Mouse (Mus musculus) embryonic facial prominence, embryonic 13.5 days (tissue): ENCODE measurements at regions not wholly inside any gene's neighbourhood (a gene's known extent, or its start where the extent isn't known, plus 50 kb on each side); places are given as distances from the start of the nearest gene placed in this dataset.

Source experiments
- ATAC-seq: fragments of 200-750 bp; cut with Nextera tagmentation; 2 replicates; pipeline ENCODE4 v1.8.0; 2017; ENCODE audit warnings: low read depth; ENCODE audit not compliant: insufficient number of reproducible peaks, insufficient read depth, low FRiP score, low TSS enrichment
- H3K27ac ChIP-seq: fragments of 300-500 bp; sonication (generic); 2 replicates; pipeline ENCODE4 v1.5.1; 2015; ENCODE audit warnings: moderate library complexity, mild to moderate bottlenecking, inconsistent platforms
- H3K27me3 ChIP-seq: fragments of 300-500 bp; sonication (generic); 2 replicates; pipeline ENCODE4 v1.6.1; 2015; ENCODE audit warnings: mild to moderate bottlenecking, inconsistent platforms
- H3K36me3 ChIP-seq: fragments of 300-500 bp; sonication (generic); 2 replicates; pipeline ENCODE4 v1.6.1; 2015; ENCODE audit warnings: mild to moderate bottlenecking, inconsistent platforms
- H3K4me1 ChIP-seq: fragments of 300-500 bp; sonication (generic); 2 replicates; pipeline ENCODE4 v1.6.1; 2015; ENCODE audit warnings: inconsistent platforms
- H3K4me2 ChIP-seq: fragments of 300-500 bp; sonication (generic); 2 replicates; pipeline ENCODE4 v1.6.1; 2015; ENCODE audit warnings: moderate library complexity, mild to moderate bottlenecking, inconsistent platforms
- H3K4me3 ChIP-seq: fragments of 300-500 bp; sonication (generic); 2 replicates; pipeline ENCODE4 v1.5.1; 2015; ENCODE audit warnings: mild to moderate bottlenecking, inconsistent platforms
- H3K9ac ChIP-seq: fragments of 300-500 bp; sonication (generic); 2 replicates; pipeline ENCODE4 v1.6.1; 2015; ENCODE audit warnings: mild to moderate bottlenecking, inconsistent platforms
- H3K9me3 ChIP-seq: fragments of 300-500 bp; sonication (generic); 2 replicates; pipeline ENCODE4 v1.6.1; 2016; ENCODE audit warnings: inconsistent platforms
- WGBS: fragments of 180-500 bp; shearing (Covaris S2); methylation state at CpG from one replicate; pipeline ENCODE4 v1.1.7; 2015; ENCODE audit warnings: mixed read lengths; 5-methylcytosine and 5-hydroxymethylcytosine counted together

- 79% methylated on average over 4 of the region's 4 CpGs for WGBS
- Histone ChIP-seq H3K9me3 (no peaks in the 10 kb centered on the region), H3K36me3 (no peaks in the 10 kb centered on the region), H3K4me1 (no peaks in the 10 kb centered on the region), H3K4me3 (no peak overlapping the region), H3K4me2 (no peak overlapping the region), H3K27ac (no peak overlapping the region), H3K9ac (no peak overlapping the region), H3K27me3 (no peaks in the 10 kb centered on the region)
- ATAC-seq = no peak
Observed at GRCm38 (mm10) chr14:76714727-76715126, 158.0 kb upstream of the Serp2 start.

- WGBS = 53% methylated on average over 7 of the region's 7 CpGs
- no peak overlapping the region for H3K27ac ChIP-seq
- ATAC-seq = no peak
Observed at GRCm38 (mm10) chr14:76713946-76714345, 157.3 kb upstream of the Serp2 start.

DNA sequence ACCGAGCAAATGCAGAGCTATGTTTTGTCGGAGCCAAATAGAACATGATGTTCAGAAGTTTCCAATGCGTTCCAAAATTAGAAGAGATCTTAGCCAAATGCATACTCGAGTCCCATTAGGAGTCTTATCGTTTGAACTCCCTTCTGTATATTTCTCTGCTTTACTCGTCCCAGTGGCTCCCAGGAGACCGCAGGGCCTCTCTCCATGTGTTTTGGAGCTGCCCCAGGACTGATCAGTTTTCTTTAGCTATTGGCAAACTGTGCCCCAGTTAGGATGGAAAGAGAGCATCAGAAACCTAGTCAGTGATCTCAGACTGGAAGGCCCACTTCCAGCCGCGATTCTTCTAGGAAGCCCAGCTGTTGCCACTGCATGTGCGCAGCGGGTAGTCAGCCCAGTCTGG lies 152.0 kb upstream of the Serp2 start:
- no peak overlapping the region for H3K9ac ChIP-seq
- ATAC-seq = no peak
- no peak overlapping the region for H3K4me3 ChIP-seq
- WGBS = 73% methylated on average over 11 of the region's 11 CpGs
- H3K27me3 ChIP-seq = no peaks in the 10 kb centered on the region
- H3K4me2 ChIP-seq = no peak overlapping the region
- H3K36me3 ChIP-seq = no peaks in the 10 kb centered on the region
- H3K27ac ChIP-seq = peak overlapping the region; percentile 48; the same call in 1 of the 2 replicates
- H3K9me3 ChIP-seq = no peaks in the 10 kb centered on the region
- peaks cover 5% of the 10 kb centered on the region for H3K4me1 ChIP-seq

More at GRCm38 (mm10) chr14:76713946-76714345, 157.3 kb upstream of the Serp2 start:
- no peak overlapping the region for H3K4me3 ChIP-seq
- H3K4me2 ChIP-seq = no peak overlapping the region
- H3K4me1 ChIP-seq = peaks cover 2% of the 10 kb centered on the region
- H3K27me3 ChIP-seq = no peaks in the 10 kb centered on the region
- no peaks in the 10 kb centered on the region for H3K36me3 ChIP-seq
- H3K9me3 ChIP-seq = no peaks in the 10 kb centered on the region
- no peak overlapping the region for H3K9ac ChIP-seq

GRCm38 (mm10) chr14:76703373-76703764 lies 146.7 kb upstream of the Serp2 start:
- peaks cover 20% of the 10 kb centered on the region for H3K4me1 ChIP-seq
- WGBS = 85% methylated on average over 7 of the region's 7 CpGs

GRCm38 (mm10) chr14:76702709-76703372 lies 146.2 kb upstream of the Serp2 start:
- Histone ChIP-seq H3K4me3 (no peak overlapping the region), H3K36me3 (no peaks in the 10 kb centered on the region), H3K9me3 (no peaks in the 10 kb centered on the region), H3K4me1 (peaks cover 26% of the 10 kb centered on the region), H3K4me2 (no peak overlapping the region), H3K9ac (no peak overlapping the region), H3K27me3 (no peaks in the 10 kb centered on the region), H3K27ac (0 out of 2 replicates have a peak overlapping the region, but pooled peaks have one; percentile 2)
- no peak for ATAC-seq
- WGBS = 53% methylated on average over 8 of the region's 8 CpGs

More at GRCm38 (mm10) chr14:76703373-76703764, 146.7 kb upstream of the Serp2 start:
- Histone ChIP-seq H3K9ac (no peak overlapping the region), H3K27ac (no peak overlapping the region), H3K36me3 (no peaks in the 10 kb centered on the region), H3K27me3 (no peaks in the 10 kb centered on the region), H3K4me2 (no peak overlapping the region), H3K9me3 (no peaks in the 10 kb centered on the region), H3K4me3 (no peak overlapping the region)
- no peak for ATAC-seq

DNA sequence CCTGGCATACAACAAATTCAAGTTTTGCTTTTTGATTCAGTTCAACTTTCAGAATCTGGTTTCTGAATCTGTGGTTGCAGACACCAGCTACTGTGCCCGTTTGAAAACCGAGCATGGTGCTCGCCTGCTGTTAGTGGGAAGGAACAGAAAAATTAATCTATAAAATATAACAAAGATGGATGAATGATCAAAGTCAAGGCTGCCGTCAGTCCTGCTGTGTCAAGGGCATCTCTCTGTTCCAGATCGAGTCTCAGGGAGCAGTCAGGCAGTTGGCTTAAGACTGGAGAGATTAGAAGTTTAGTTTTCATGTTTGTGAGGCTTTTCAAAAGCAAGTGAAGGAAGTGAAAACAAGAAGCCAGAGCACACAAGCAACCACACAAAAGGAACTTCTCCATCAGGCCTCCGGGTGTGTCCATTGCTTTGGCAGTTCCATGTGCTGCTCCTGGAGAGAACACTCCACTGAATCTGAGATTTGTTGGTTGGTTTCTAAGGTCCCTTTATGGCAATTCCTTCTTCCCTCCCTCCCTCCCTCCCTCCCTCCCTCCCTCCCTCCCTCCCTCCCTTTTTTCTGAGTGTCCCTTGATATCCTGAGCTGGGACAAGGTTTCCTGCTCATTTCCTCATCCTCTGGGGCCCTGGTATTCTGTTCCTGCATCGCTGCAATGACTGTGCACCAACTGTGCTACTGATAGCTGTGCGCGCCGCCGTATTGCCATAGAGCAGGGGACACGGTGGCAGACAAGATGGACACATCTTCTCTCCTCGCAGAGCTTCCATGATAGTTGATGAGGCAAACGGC lies 145.4 kb upstream of the Serp2 start:
- Histone ChIP-seq H3K4me2 (no peak overlapping the region), H3K36me3 (no peaks in the 10 kb centered on the region), H3K27ac (0 out of 2 replicates have a peak overlapping the region, but pooled peaks have one; percentile 2), H3K9me3 (no peaks in the 10 kb centered on the region), H3K9ac (no peak overlapping the region), H3K27me3 (no peaks in the 10 kb centered on the region), H3K4me1 (peaks cover 30% of the 10 kb centered on the region), H3K4me3 (no peak overlapping the region)
- WGBS = 67% methylated on average over 14 of the region's 14 CpGs
- no peak for ATAC-seq

DNA sequence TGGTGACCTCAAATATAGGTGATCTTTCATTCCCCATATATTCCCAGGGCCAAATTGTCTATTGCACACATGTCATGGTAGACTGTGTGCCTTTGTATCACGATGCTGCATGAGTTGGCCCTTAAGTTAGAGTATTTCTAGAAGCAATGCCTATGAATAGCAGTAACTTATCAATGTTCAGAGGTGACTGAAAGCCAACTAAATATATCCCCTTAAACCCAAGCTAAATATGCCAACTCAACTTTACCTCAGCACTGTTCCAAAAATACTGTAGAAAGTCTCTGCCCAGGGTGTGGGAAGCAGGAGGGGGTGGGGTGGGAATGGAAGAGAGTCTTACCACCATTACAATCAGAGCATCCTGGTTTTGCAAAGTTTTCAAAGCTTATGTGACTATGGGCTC lies 144.6 kb upstream of the Serp2 start:
- Histone ChIP-seq H3K9ac (no peak overlapping the region), H3K36me3 (no peaks in the 10 kb centered on the region), H3K27me3 (no peaks in the 10 kb centered on the region), H3K9me3 (no peaks in the 10 kb centered on the region), H3K27ac (no peak overlapping the region), H3K4me3 (no peak overlapping the region), H3K4me1 (peaks cover 38% of the 10 kb centered on the region), H3K4me2 (no peak overlapping the region)
- no peak for ATAC-seq
- 97% methylated on average over 1 of the region's 1 CpGs for WGBS

- no peak overlapping the region for H3K4me2 ChIP-seq
- no peaks in the 10 kb centered on the region for H3K27me3 ChIP-seq
- H3K36me3 ChIP-seq = no peaks in the 10 kb centered on the region
- H3K4me1 ChIP-seq = peaks cover 39% of the 10 kb centered on the region
- H3K27ac ChIP-seq = no peak overlapping the region
- 79% methylated on average over 3 of the region's 3 CpGs for WGBS
- H3K9ac ChIP-seq = no peak overlapping the region
- no peak overlapping the region for H3K4me3 ChIP-seq
- H3K9me3 ChIP-seq = no peaks in the 10 kb centered on the region
- ATAC-seq = no peak
Observed at GRCm38 (mm10) chr14:76700796-76701195, 144.1 kb upstream of the Serp2 start.

DNA sequence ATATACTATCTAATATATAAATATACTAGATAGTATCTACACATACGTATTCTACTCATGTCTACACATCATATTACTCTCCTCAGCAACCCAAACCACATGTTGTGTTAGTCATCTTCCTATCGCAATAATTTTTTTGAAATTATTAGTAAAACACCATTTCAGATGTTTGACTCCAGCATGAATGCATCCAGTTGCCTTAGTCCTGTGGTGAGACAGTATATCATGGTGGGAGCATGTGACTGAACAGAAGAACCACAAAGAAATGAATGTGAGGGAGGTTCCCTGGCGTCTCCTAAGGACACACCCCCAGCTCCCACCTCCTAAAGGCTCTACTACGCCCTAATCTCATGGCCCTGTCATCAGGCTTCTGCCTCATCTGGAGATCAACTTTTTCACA lies 143.5 kb upstream of the Serp2 start:
- H3K36me3 ChIP-seq = no peaks in the 10 kb centered on the region
- no peaks in the 10 kb centered on the region for H3K27me3 ChIP-seq
- WGBS = 83% methylated on average over 4 of the region's 4 CpGs
- H3K4me3 ChIP-seq = no peak overlapping the region
- H3K27ac ChIP-seq = no peak overlapping the region
- ATAC-seq = no peak
- H3K4me2 ChIP-seq = no peak overlapping the region
- peaks cover 39% of the 10 kb centered on the region for H3K4me1 ChIP-seq
- H3K9me3 ChIP-seq = no peaks in the 10 kb centered on the region
- no peak overlapping the region for H3K9ac ChIP-seq

GRCm38 (mm10) chr14:76698718-76699402 lies 142.2 kb upstream of the Serp2 start:
- Histone ChIP-seq H3K9me3 (no peaks in the 10 kb centered on the region), H3K27me3 (no peaks in the 10 kb centered on the region), H3K4me2 (no peak overlapping the region), H3K4me1 (peaks cover 45% of the 10 kb centered on the region), H3K27ac (peak overlapping the region; percentile 61), H3K4me3 (no peak overlapping the region), H3K9ac (no peak overlapping the region), H3K36me3 (no peaks in the 10 kb centered on the region)
- WGBS = 34% methylated on average over 4 of the region's 4 CpGs
- peak; percentile 50; the same call in 1 of the 2 replicates for ATAC-seq

- Histone ChIP-seq H3K36me3 (no peaks in the 10 kb centered on the region), H3K9me3 (no peaks in the 10 kb centered on the region), H3K4me3 (no peak overlapping the region), H3K4me2 (no peak overlapping the region), H3K27ac (peak overlapping the region; percentile 28; the same call in 1 of the 2 replicates), H3K9ac (no peak overlapping the region), H3K27me3 (no peaks in the 10 kb centered on the region), H3K4me1 (peaks cover 49% of the 10 kb centered on the region)
- 41% methylated on average over 4 of the region's 4 CpGs for WGBS
- no peak for ATAC-seq
Observed at GRCm38 (mm10) chr14:76696729-76697128, 140.0 kb upstream of the Serp2 start.
